Mouse (Mus musculus) stomach, postnatal 0 days (tissue): Measurements from ENCODE around the gene Ergic1. TPM values are rescaled to one million over a fixed set of nuclear protein-coding genes. Genes with fewer than 3 reads are reported as not detected.

ENCODE experiments used
- ATAC-seq: fragments of 200-750 bp; cut with Nextera tagmentation; 2 replicates; pipeline ENCODE4 v1.8.0; 2017; ENCODE audit not compliant: low FRiP score, low TSS enrichment
- DNase-seq: peaks from one replicate; pipeline ENCODE4 v3.0.0-alpha.2; 2016; ENCODE audit warnings: low spot score
- H3K27ac ChIP-seq: fragments of 300-500 bp; sonication (generic); replicated peaks from 2 replicates; pipeline ENCODE4 v1.5.1; 2014; ENCODE audit warnings: mild to moderate bottlenecking, control low read depth
- H3K27me3 ChIP-seq: fragments of 300-500 bp; sonication (generic); 2 replicates; pipeline ENCODE4 v1.6.1; 2014; ENCODE audit warnings: low read length; ENCODE audit not compliant: control insufficient read depth, insufficient read depth
- H3K36me3 ChIP-seq: fragments of 300-500 bp; sonication (generic); 2 replicates; pipeline ENCODE4 v1.6.1; 2014; ENCODE audit warnings: low read length, mixed read lengths; ENCODE audit not compliant: control insufficient read depth, insufficient read depth
- H3K4me1 ChIP-seq: fragments of 300-500 bp; sonication (generic); replicated peaks from 2 replicates; pipeline ENCODE4 v1.6.1; 2014; ENCODE audit warnings: antibody characterized with exemption; ENCODE audit not compliant: control insufficient read depth, insufficient read depth
- H3K4me2 ChIP-seq: fragments of 300-500 bp; sonication (generic); replicated peaks from 2 replicates; pipeline ENCODE4 v1.6.1; 2014; ENCODE audit warnings: low read depth, mild to moderate bottlenecking, control low read depth, moderate library complexity
- H3K4me3 ChIP-seq: fragments of 300-500 bp; sonication (generic); 2 replicates; pipeline ENCODE4 v1.5.1; 2014; ENCODE audit warnings: low read depth, low read length, control low read depth
- H3K9ac ChIP-seq: fragments of 300-500 bp; sonication (generic); 2 replicates; pipeline ENCODE4 v1.6.1; 2014; ENCODE audit warnings: mild to moderate bottlenecking, low read length, control low read depth, mixed read lengths
- H3K9me3 ChIP-seq: fragments of 300-500 bp; sonication (generic); 2 replicates; pipeline ENCODE4 v1.6.1; 2016; ENCODE audit warnings: low read length; ENCODE audit not compliant: control insufficient read depth
- CTCF ChIP-seq: IDR thresholded peaks from 2 replicates; pipeline ENCODE4 v1.5.1; 2016; ENCODE audit warnings: antibody characterized with exemption, low read depth, mild to moderate bottlenecking, moderate library complexity
- EP300 ChIP-seq: optimal IDR thresholded peaks from 2 replicates; pipeline ENCODE3; 2016; ENCODE audit warnings: antibody characterized with exemption
- WGBS: fragments of 180-500 bp; shearing (Covaris S2); extraction: QIAGEN DNeasy Blood & Tissue Kit; methylation state at CpG from one replicate; pipeline ENCODE4 v1.1.7; 2014; 5-methylcytosine and 5-hydroxymethylcytosine counted together
- polyA plus RNA-seq: library from polyadenylated mRNA; unstranded; fragments of >200 nt; fragmentation: Nextera tagmentation; extraction: Ambion mirVana; gene quantifications from 2 replicates; pipeline ENCODE4 v1.2.1, GENCODE M21; 2015

Gene Ergic1
- polyA plus RNA-seq, 1 experiment from 2014 or later = 64.2 TPM

DNA sequence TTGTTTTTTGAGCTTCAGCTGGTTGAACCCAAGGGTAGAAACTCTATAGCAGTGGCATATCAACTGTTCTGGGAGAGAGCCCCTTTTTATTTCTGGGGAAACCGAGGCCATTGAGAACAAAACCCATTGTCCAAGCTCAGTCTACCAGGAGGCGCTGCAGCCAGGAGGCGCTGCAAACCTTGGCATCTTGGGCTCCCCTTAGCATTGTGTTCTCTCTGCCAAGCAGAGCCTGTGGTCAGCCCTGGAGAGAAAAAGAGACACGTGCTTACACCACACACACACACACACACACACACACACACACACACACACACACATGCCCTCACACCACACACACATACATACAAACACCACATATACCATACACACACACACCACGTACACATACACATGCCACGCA, 59.0 kb downstream of the Ergic1 start:
- H3K36me3 ChIP-seq = 0 out of 2 replicates have a peak, but pooled peaks cover 3% of the 10 kb centered on the region
- WGBS = 93% methylated on average over 6 of the region's 6 CpGs
- H3K27ac ChIP-seq = peak overlapping the region; percentile 78; the same call in 1 of the 2 replicates

DNA sequence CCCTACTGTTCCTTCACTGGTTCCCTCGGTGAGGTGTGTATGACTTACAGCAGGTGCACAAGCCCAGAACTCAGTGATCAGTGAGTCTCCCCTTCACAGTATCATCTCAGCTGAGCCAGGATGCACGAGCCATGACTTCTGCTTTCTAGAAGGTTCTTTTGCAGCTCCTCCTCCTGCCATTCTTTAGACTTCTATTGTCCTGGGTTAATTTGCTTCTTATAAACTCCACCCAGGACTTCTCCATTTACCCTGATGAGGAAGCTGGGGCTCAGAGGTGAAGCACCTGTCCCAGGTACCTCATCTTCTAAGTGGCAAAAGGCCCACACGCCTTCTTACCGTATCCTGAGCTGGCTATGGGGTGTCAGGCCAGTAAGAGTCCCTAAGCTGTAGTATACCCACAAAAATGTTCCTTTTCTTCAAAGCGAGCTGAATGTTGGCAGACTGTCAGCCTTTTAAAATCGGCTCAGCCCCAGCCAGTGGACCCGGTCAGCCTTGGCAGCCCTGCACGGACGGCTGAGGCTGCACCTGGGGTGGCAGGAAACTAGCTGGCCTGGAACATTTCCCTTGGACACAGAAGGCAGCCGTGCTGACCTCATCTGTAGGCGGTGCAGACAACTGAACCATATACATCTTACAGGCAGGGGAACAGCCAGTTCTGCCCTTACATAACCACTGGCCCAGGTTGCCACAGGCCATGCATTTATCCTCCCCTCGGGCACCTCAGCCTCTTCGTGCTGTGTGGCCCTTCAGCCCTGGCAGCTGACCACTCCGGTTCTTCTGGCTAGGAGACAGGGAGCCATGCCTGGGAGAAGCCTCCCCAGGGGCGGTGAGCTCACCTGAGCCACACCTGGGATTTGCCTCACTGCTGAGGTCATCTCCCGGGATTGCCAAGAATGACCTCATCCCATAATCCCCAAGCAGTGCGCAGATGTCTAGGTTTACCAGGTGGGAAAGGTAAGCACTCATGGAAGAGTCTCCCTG, 59.8 kb downstream of the Ergic1 start:
- no peaks in the 10 kb centered on the region; the same call in 1 of the 2 replicates for H3K4me1 ChIP-seq
- H3K4me2 ChIP-seq = no peak overlapping the region
- H3K4me3 ChIP-seq = no peak overlapping the region
- ATAC-seq = peak; percentile 68
- peak overlapping the region; percentile 78 for H3K27ac ChIP-seq
- H3K9ac ChIP-seq = no peak overlapping the region; the same call in 1 of the 2 replicates
- no peaks in the 10 kb centered on the region for H3K27me3 ChIP-seq
- WGBS = 61% methylated on average over 17 of the region's 17 CpGs
- H3K36me3 ChIP-seq = 0 out of 2 replicates have a peak, but pooled peaks cover 3% of the 10 kb centered on the region
- peak; percentile 77 for DNase-seq
- no peaks in the 10 kb centered on the region for H3K9me3 ChIP-seq
- TF ChIP-seq CTCF (no peak), EP300 (peak; percentile 52)

More for the DNA sequence above, 59.0 kb downstream of the Ergic1 start:
- Histone ChIP-seq H3K27me3 (no peaks in the 10 kb centered on the region), H3K4me3 (no peak overlapping the region), H3K9me3 (no peaks in the 10 kb centered on the region), H3K9ac (no peak overlapping the region), H3K4me1 (no peaks in the 10 kb centered on the region; the same call in 1 of the 2 replicates), H3K4me2 (no peak overlapping the region)
- DNase-seq = no peak
- ATAC-seq = no peak
- TF ChIP-seq EP300 (no peak), CTCF (no peak)

DNA sequence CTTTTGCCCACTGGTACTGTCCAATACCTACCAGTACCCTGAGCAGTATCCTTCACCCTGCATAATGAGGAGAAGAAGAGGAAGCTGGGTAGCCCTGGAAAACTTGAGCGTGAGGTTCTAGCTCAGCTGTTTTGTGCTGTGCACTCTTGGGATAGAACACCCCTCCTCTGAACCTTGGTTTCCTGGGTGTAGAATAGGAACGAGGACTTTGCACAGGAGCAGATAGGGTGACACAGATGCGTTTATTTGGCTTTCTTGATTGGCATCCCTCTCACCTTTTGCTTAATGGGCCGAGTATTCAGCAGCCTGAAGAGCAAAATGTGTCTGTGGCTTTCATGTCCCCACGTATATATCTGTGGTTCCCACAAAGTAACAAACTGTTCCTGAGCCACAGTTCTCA, 60.6 kb downstream of the Ergic1 start:
- WGBS = 78% methylated on average over 5 of the region's 5 CpGs
- DNase-seq (no peak), ATAC-seq (no peak)
- Histone ChIP-seq H3K36me3 (0 out of 2 replicates have a peak, but pooled peaks cover 3% of the 10 kb centered on the region), H3K27me3 (no peaks in the 10 kb centered on the region), H3K9ac (no peak overlapping the region), H3K4me2 (no peak overlapping the region), H3K4me1 (no peaks in the 10 kb centered on the region; the same call in 1 of the 2 replicates), H3K9me3 (no peaks in the 10 kb centered on the region), H3K4me3 (no peak overlapping the region), H3K27ac (peak overlapping the region; percentile 78)
- no peak for TF ChIP-seq EP300
- no peak for TF ChIP-seq CTCF

DNA sequence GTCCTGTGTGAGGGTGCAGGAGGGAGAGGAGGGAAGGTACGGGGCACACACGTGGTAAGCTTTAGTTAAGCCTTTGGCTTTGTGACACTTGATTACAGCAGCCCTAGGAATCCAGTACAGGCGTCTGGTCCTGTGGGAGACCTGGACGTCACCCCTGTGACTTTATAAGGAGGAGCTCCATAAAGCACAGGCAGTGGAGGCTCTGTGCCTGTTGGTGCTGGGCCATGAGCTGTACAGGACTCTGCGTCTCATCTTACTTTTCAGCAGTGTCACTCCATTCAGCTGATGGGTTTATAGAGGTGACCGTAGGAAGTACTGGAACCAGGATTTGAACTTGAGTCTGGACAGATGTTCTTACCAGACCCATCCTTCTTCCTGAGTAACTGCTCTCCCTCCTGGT, 62.7 kb downstream of the Ergic1 start:
- no peak for DNase-seq
- ATAC-seq = no peak
- H3K9ac ChIP-seq = no peak overlapping the region
- no peak overlapping the region for H3K27ac ChIP-seq
- peaks cover 7% of the 10 kb centered on the region; the same call in 1 of the 2 replicates for H3K36me3 ChIP-seq
- H3K4me1 ChIP-seq = no peaks in the 10 kb centered on the region; the same call in 1 of the 2 replicates
- H3K9me3 ChIP-seq = no peaks in the 10 kb centered on the region
- H3K4me2 ChIP-seq = no peak overlapping the region
- whole genome bisulfite sequencing = 87% methylated on average over 6 of the region's 6 CpGs
- no peak for TF ChIP-seq EP300
- no peak for TF ChIP-seq CTCF
- no peak overlapping the region for H3K4me3 ChIP-seq
- H3K27me3 ChIP-seq = no peaks in the 10 kb centered on the region

DNA sequence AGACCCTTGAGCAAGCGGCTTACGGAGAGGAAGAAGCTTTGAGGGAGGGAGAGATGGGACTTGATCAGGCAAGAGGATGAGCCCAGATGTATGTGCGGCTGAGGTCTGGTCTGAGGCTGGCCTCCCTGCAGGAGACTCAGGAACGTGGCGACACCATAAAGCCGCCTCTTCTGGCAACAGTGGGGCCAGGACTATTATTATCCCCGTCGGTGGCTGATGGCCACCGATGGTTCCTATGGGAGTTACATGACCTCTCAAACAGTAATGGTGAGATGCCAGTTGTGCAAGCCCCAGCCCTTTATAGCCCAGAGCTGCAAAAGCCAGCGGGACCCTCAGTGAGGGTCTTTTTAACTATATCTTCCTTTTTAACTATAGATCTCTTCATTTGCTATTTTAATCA, 63.7 kb downstream of the Ergic1 start:
- Histone ChIP-seq H3K36me3 (peaks cover 12% of the 10 kb centered on the region), H3K27me3 (no peaks in the 10 kb centered on the region), H3K4me3 (no peak overlapping the region), H3K4me2 (no peak overlapping the region), H3K4me1 (no peaks in the 10 kb centered on the region; the same call in 1 of the 2 replicates), H3K27ac (no peak overlapping the region), H3K9ac (no peak overlapping the region), H3K9me3 (no peaks in the 10 kb centered on the region)
- no peak for TF ChIP-seq EP300
- TF ChIP-seq CTCF = no peak
- WGBS = 94% methylated on average over 10 of the region's 10 CpGs
- no peak for ATAC-seq
- DNase-seq = no peak
